Mouse (Mus musculus): ENCODE results near the gene Vamp8. TPM values are rescaled to one million over a fixed set of nuclear protein-coding genes. Genes with fewer than 3 reads are reported as not detected.

The Vamp8 gene
- total RNA-seq, 1 experiment from 2014 or later = 230 TPM

Other genes starting within 250 kb of the Vamp8 start
- not detected in 2 replicates for gene Atoh8, start 155.1 kb downstream of the Vamp8 start, total RNA-seq (2017)
- gene Sftpb, start 86.1 kb downstream of the Vamp8 start, total RNA-seq (2017) = not detected in 2 replicates
- gene Usp39, start 45.5 kb downstream of the Vamp8 start, total RNA-seq (2017) = 34.1 and 44.6 TPM in 2 replicates
- 44.6 and 44.9 TPM in 2 replicates for gene 0610030E20Rik, start 43.4 kb downstream of the Vamp8 start, total RNA-seq (2017)
- gene Tmem150a, start 35.3 kb downstream of the Vamp8 start, total RNA-seq (2017) = 0.93 and 2.2 TPM in 2 replicates
- 79.3 and 102 TPM in 2 replicates for gene Rnf181, start 23.7 kb downstream of the Vamp8 start, total RNA-seq (2017)
- 15.8 and 16.2 TPM in 2 replicates for gene Vamp5, start 10.2 kb downstream of the Vamp8 start, total RNA-seq (2017)
- gene Ggcx, start 23.6 kb upstream of the Vamp8 start, total RNA-seq (2017) = 10.5 and 10.9 TPM in 2 replicates
- 159 and 167 TPM in 2 replicates for gene Mat2a, start 48.9 kb upstream of the Vamp8 start, total RNA-seq (2017)
- gene Sh2d6, start 131.0 kb upstream of the Vamp8 start, total RNA-seq (2017) = 1.3 TPM in 1 of 2 replicates, not detected in the other
- 145 and 178 TPM in 2 replicates for gene Capg, start 153.7 kb upstream of the Vamp8 start, total RNA-seq (2017)
- 8.7 and 10.5 TPM in 2 replicates for gene Elmod3, start 207.7 kb upstream of the Vamp8 start, total RNA-seq (2017)
- 1.2 and 1.5 TPM in 2 replicates for gene Retsat, start 207.8 kb upstream of the Vamp8 start, total RNA-seq (2017)
- 104 and 120 TPM in 2 replicates for gene Tgoln1, start 226.3 kb upstream of the Vamp8 start, total RNA-seq (2017)